Mouse (Mus musculus) midbrain, embryonic 11.5 days (tissue): Measurements from ENCODE around the gene Mreg. TPM values are rescaled to one million over a fixed set of nuclear protein-coding genes. Genes with fewer than 3 reads are reported as not detected.
A peak's percentile ranks its signal among the peaks of the same experiment; 100 is the strongest.

ENCODE experiments used
- ATAC-seq: fragments of 200-750 bp; cut with Nextera tagmentation; 2 replicates; pipeline ENCODE4 v1.8.0; 2017; ENCODE audit warnings: moderate TSS enrichment, moderate library complexity; ENCODE audit not compliant: low FRiP score
- DNase-seq: peaks from one replicate; pipeline ENCODE4 v3.0.0; 2015; ENCODE audit warnings: low spot score; ENCODE audit errors: missing footprints
- H3K27ac ChIP-seq: fragments of 300-500 bp; sonication (generic); 2 replicates; pipeline ENCODE4 v1.5.1; 2014; ENCODE audit warnings: low read depth, low read length
- H3K27me3 ChIP-seq: fragments of 300-500 bp; sonication (generic); 2 replicates; pipeline ENCODE4 v1.6.1; 2014; ENCODE audit warnings: mild to moderate bottlenecking, low read length, moderate library complexity, mixed read lengths; ENCODE audit not compliant: control insufficient read depth, insufficient read depth
- H3K36me3 ChIP-seq: fragments of 300-500 bp; sonication (generic); 2 replicates; pipeline ENCODE4 v1.6.1; 2014; ENCODE audit warnings: mild to moderate bottlenecking, low read length, moderate library complexity, mixed read lengths; ENCODE audit not compliant: control insufficient read depth, insufficient read depth
- H3K4me1 ChIP-seq: fragments of 300-500 bp; sonication (generic); 2 replicates; pipeline ENCODE4 v1.6.1; 2014; ENCODE audit warnings: low read length; ENCODE audit not compliant: control insufficient read depth, insufficient read depth
- H3K4me2 ChIP-seq: fragments of 300-500 bp; sonication (generic); 2 replicates; pipeline ENCODE4 v1.6.1; 2014; ENCODE audit warnings: mild to moderate bottlenecking, moderate library complexity
- H3K4me3 ChIP-seq: fragments of 300-500 bp; sonication (generic); 2 replicates; pipeline ENCODE4 v1.5.1; 2014; ENCODE audit warnings: low read depth, low read length
- H3K9ac ChIP-seq: fragments of 300-500 bp; sonication (generic); 2 replicates; pipeline ENCODE4 v1.6.1; 2014; ENCODE audit warnings: low read length
- H3K9me3 ChIP-seq: fragments of 300-500 bp; sonication (generic); 2 replicates; pipeline ENCODE4 v1.6.1; 2016; ENCODE audit warnings: low read length; ENCODE audit not compliant: control insufficient read depth
- WGBS: fragments of 180-500 bp; shearing (Covaris S2); extraction: QIAGEN DNeasy Blood & Tissue Kit; methylation state at CpG from one replicate; pipeline ENCODE4 v1.1.7; 2014; 5-methylcytosine and 5-hydroxymethylcytosine counted together
- polyA plus RNA-seq: library from polyadenylated mRNA; unstranded; fragments of >200 nt; fragmentation: Nextera tagmentation; extraction: Ambion mirVana; gene quantifications from 2 replicates; pipeline ENCODE4 v1.2.1, GENCODE M21; 2014

Gene Mreg
- polyA plus RNA-seq, 1 experiment from 2014 or later, result 6.3 TPM

GRCm38 (mm10) chr1:72167024-72167423 lies 45.1 kb downstream of the Mreg start:
- H3K4me1 ChIP-seq, result no peaks in the 10 kb centered on the region
- no peak for ATAC-seq
- WGBS, result 95% methylated on average over 10 of the region's 10 CpGs

GRCm38 (mm10) chr1:72166468-72166814 lies 45.7 kb downstream of the Mreg start:
- no peaks in the 10 kb centered on the region for H3K9me3 ChIP-seq
- WGBS, result 93% methylated on average over 5 of the region's 5 CpGs
- no peak for DNase-seq
- H3K36me3 ChIP-seq, result no peaks in the 10 kb centered on the region
- no peak for ATAC-seq
- H3K4me1 ChIP-seq, result no peaks in the 10 kb centered on the region
- no peaks in the 10 kb centered on the region for H3K27me3 ChIP-seq
- H3K4me3 ChIP-seq, result no peak overlapping the region
- no peak overlapping the region for H3K9ac ChIP-seq
- H3K4me2 ChIP-seq, result no peak overlapping the region
- H3K27ac ChIP-seq, result no peak overlapping the region

More at GRCm38 (mm10) chr1:72167024-72167423, 45.1 kb downstream of the Mreg start:
- Histone ChIP-seq H3K9ac (no peak overlapping the region), H3K36me3 (no peaks in the 10 kb centered on the region), H3K27ac (no peak overlapping the region), H3K9me3 (no peaks in the 10 kb centered on the region), H3K4me3 (no peak overlapping the region), H3K4me2 (no peak overlapping the region), H3K27me3 (no peaks in the 10 kb centered on the region)
- DNase-seq, result no peak

DNA sequence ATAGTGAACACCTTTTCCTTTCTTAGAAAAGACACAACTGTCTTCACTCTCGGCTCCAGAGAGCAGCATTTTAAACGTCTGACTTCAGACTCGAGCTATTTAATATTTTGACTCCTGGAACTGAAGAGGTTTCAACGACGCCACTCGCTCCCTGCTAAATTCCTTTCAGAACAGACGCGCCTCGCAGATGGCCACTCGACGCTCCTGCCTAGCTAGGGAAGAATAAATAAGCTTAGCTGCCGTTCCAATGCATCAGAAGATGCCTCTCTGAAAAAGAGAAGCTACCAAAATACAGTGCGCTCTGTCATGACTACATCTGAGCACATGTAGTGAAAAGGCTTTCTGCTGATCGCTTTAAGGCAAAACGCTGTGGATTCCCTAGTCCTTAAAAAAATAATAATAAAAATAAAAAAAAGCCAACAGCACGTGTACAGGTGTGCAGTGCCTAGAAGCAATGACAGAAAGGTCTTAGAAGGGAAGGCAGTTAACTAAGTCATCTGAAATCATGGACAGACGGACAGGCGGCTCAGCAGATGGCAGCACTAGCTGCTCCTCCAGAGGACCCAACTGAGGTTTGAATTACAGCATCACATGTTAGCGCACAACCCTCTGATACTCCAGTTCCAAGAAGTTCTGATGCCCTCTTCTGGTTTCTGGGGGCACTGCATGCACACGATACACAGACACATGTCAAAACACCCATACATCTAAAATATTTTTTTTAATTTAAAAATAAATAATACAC lies 46.2 kb downstream of the Mreg start:
- 87% methylated on average over 20 of the region's 20 CpGs for WGBS
- ATAC-seq (no peak), DNase-seq (no peak)
- Histone ChIP-seq H3K9me3 (no peaks in the 10 kb centered on the region), H3K9ac (no peak overlapping the region), H3K4me2 (no peak overlapping the region), H3K4me3 (no peak overlapping the region), H3K27ac (no peak overlapping the region), H3K36me3 (no peaks in the 10 kb centered on the region), H3K4me1 (no peaks in the 10 kb centered on the region), H3K27me3 (no peaks in the 10 kb centered on the region)

DNA sequence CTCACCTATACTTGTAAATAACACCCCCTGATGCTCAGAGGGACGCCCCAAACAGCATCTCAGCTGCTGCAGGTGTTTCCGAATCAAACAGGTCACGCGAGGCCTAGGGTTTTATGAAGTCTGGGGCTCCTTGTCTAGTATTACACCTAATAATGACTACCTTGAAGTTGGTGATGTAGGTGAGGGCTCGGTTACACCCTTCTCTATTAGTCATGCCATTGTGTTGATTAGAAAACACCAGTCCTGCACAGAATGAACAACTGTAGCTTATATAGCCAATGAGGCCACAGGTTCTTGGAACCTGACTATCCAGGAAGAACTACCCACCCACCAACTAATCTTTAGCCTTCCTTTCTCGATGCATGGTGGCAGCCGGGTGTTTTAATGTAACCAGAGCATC lies 51.8 kb downstream of the Mreg start:
- DNase-seq, result no peak
- 89% methylated on average over 7 of the region's 7 CpGs for WGBS
- no peak overlapping the region for H3K27ac ChIP-seq
- no peaks in the 10 kb centered on the region for H3K27me3 ChIP-seq
- H3K4me3 ChIP-seq, result no peak overlapping the region
- H3K4me1 ChIP-seq, result no peaks in the 10 kb centered on the region
- no peaks in the 10 kb centered on the region for H3K9me3 ChIP-seq
- no peak overlapping the region for H3K9ac ChIP-seq
- H3K36me3 ChIP-seq, result no peaks in the 10 kb centered on the region
- H3K4me2 ChIP-seq, result no peak overlapping the region
- ATAC-seq, result no peak

DNA sequence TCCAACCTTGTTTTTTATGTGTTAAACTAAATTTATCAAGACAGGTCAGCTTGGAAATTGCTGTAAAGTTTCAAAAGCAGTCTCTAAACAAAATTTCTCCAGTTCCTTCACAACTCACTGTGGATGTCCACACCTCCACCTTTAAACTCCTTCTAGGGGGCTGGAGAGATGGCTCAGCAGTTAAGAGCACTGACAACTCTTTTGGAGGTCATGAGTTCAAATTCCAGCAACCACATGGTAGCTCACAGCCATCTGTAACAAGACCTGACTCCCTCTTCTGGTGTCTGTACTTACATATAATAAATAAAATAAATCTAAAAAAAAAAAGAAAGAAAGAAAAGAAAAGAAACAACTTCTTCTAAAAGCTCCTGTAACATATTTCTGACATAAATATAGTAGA lies 67.1 kb downstream of the Mreg start:
- H3K9ac ChIP-seq, result no peak overlapping the region
- no peak for DNase-seq
- no peak overlapping the region for H3K4me2 ChIP-seq
- H3K4me3 ChIP-seq, result no peak overlapping the region
- no peaks in the 10 kb centered on the region for H3K27me3 ChIP-seq
- no peak overlapping the region for H3K27ac ChIP-seq
- ATAC-seq, result no peak
- H3K9me3 ChIP-seq, result no peaks in the 10 kb centered on the region
- 0 out of 2 replicates have a peak, but pooled peaks cover 2% of the 10 kb centered on the region for H3K4me1 ChIP-seq
- H3K36me3 ChIP-seq, result no peaks in the 10 kb centered on the region

GRCm38 (mm10) chr1:72144426-72144825 lies 67.7 kb downstream of the Mreg start:
- H3K27ac ChIP-seq, result no peak overlapping the region
- ATAC-seq, result no peak

GRCm38 (mm10) chr1:72141893-72142480 lies 70.1 kb downstream of the Mreg start:
- Histone ChIP-seq H3K4me2 (peak overlapping the region; percentile 37), H3K36me3 (no peaks in the 10 kb centered on the region), H3K9ac (peak overlapping the region; percentile 49), H3K4me1 (0 out of 2 replicates have a peak, but pooled peaks cover 2% of the 10 kb centered on the region), H3K4me3 (no peak overlapping the region), H3K27me3 (no peaks in the 10 kb centered on the region), H3K27ac (no peak overlapping the region), H3K9me3 (no peaks in the 10 kb centered on the region)
- WGBS, result 5% methylated on average over 11 of the region's 11 CpGs
- DNase-seq (peak; percentile 97), ATAC-seq (peak; percentile 79)

More at GRCm38 (mm10) chr1:72144426-72144825, 67.7 kb downstream of the Mreg start:
- Histone ChIP-seq H3K9ac (no peak overlapping the region), H3K4me1 (0 out of 2 replicates have a peak, but pooled peaks cover 2% of the 10 kb centered on the region), H3K36me3 (no peaks in the 10 kb centered on the region), H3K4me2 (no peak overlapping the region), H3K4me3 (no peak overlapping the region), H3K27me3 (no peaks in the 10 kb centered on the region), H3K9me3 (no peaks in the 10 kb centered on the region)
- no peak for DNase-seq
- WGBS, result 90% methylated on average over 4 of the region's 4 CpGs

DNA sequence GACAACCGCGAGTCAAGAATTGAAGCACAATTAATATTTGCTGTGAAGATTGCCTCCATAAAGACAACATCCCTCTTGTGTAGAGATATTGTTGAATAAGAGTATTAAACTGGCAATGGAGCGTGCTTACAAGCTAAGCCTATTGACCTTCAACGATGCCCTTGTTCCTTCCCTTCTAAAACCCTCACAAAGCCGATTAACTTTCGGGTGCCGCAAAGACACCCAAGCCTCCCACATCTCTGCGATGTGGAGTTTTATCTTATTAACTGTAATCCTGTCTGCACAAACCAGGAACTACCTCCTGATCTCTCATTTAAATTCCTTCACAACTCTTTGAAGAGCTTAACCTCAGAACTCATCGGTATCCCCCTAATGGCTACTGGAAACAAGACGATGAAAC lies 76.0 kb downstream of the Mreg start:
- no peak for ATAC-seq
- Histone ChIP-seq H3K4me2 (no peak overlapping the region), H3K27ac (no peak overlapping the region), H3K36me3 (no peaks in the 10 kb centered on the region), H3K4me1 (no peaks in the 10 kb centered on the region), H3K9ac (no peak overlapping the region), H3K9me3 (no peaks in the 10 kb centered on the region), H3K4me3 (no peak overlapping the region), H3K27me3 (no peaks in the 10 kb centered on the region)
- 88% methylated on average over 10 of the region's 10 CpGs for WGBS
- DNase-seq, result no peak

DNA sequence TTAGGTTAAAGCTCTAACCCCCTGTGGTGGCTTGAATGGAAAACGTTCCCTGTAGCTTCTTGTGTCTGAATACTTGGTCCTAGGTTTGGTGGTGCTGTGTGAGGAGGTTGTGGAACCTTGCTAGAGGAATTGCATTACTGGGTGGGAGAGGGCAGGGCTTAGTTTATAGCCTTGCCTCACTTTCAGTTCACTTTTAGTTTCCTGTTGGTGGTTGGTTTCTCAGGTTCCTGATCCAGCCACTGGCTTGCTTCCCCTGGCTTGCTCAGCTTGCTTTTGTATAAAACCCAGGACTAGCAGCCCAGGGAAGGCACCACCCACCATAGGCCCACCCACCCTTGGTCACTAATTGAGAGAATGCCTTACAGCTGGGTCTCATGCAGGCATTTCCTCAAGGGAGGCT lies 77.6 kb downstream of the Mreg start:
- Histone ChIP-seq H3K9me3 (no peaks in the 10 kb centered on the region), H3K4me2 (no peak overlapping the region), H3K27ac (no peak overlapping the region), H3K36me3 (no peaks in the 10 kb centered on the region), H3K9ac (no peak overlapping the region), H3K4me1 (no peaks in the 10 kb centered on the region), H3K27me3 (no peaks in the 10 kb centered on the region), H3K4me3 (no peak overlapping the region)
- WGBS, result 58% methylated on average over 1 of the region's 1 CpGs
- DNase-seq (no peak), ATAC-seq (no peak)
